Mouse (Mus musculus) thymus, adult 2 months (tissue): Measurements from ENCODE around the gene Cntnap2.

ENCODE experiments used
- CTCF ChIP-seq: fragments of 200-500 bp; IDR thresholded peaks from 2 replicates; pipeline ENCODE4 v1.5.1; 2012; ENCODE audit warnings: mild to moderate bottlenecking, control low read depth, low read length, moderate library complexity, borderline replicate concordance; ENCODE audit not compliant: control insufficient read depth, poor library complexity, insufficient read depth; ENCODE audit errors: extremely low read depth
- POLR2A ChIP-seq: fragments of 200-500 bp; IDR thresholded peaks from 2 replicates; pipeline ENCODE4 v1.6.1; 2012; ENCODE audit warnings: mild to moderate bottlenecking, low read length, control low read depth, moderate library complexity; ENCODE audit not compliant: control insufficient read depth, poor library complexity, insufficient read depth; ENCODE audit errors: extremely low read depth

- TF ChIP-seq CTCF (no peak), POLR2A (no peak)
Observed at GRCm38 (mm10) chr6:45345953-45346352, 286.8 kb downstream of the Cntnap2 start.
